Mouse (Mus musculus) urinary bladder, adult 2 months (tissue): ENCODE results near the gene Otud1. TPM values are rescaled to one million over a fixed set of nuclear protein-coding genes. Genes with fewer than 3 reads are reported as not detected.

Experiments
- DNase-seq: peaks from one replicate; pipeline ENCODE4 v3.0.0; 2022; ENCODE audit warnings: low spot score
- polyA plus RNA-seq: library from polyadenylated mRNA; depleted of rRNA; stranded (reverse); fragments of >200 nt; gene quantifications from 2 replicates; pipeline ENCODE4 v1.2.3, GENCODE M21; 2012; rRNA removed

Otud1 gene
- polyA plus RNA-seq, 1 experiment: 5.6 TPM

GRCm38 (mm10) chr2:19670851-19671688, 13.5 kb downstream of the Otud1 start:
- no peak for DNase-seq

GRCm38 (mm10) chr2:19682997-19683396, 25.4 kb downstream of the Otud1 start:
- DNase-seq: no peak

- no peak for DNase-seq
Observed at GRCm38 (mm10) chr2:19685489-19686147, 28.1 kb downstream of the Otud1 start.

- DNase-seq: no peak
Observed at GRCm38 (mm10) chr2:19690094-19690493, 32.5 kb downstream of the Otud1 start.

- DNase-seq: no peak
Observed at GRCm38 (mm10) chr2:19699573-19700295, 42.2 kb downstream of the Otud1 start.

GRCm38 (mm10) chr2:19701386-19701785, 43.8 kb downstream of the Otud1 start:
- DNase-seq: no peak

GRCm38 (mm10) chr2:19703020-19703613, 45.6 kb downstream of the Otud1 start:
- DNase-seq: no peak

- DNase-seq: no peak
Observed at GRCm38 (mm10) chr2:19703670-19704069, 46.1 kb downstream of the Otud1 start.

GRCm38 (mm10) chr2:19704272-19704671, 46.7 kb downstream of the Otud1 start:
- no peak for DNase-seq

- DNase-seq: no peak
Observed at GRCm38 (mm10) chr2:19706886-19707285, 49.3 kb downstream of the Otud1 start.

Other genes with a start within 250 kb of the Otud1 start
- not detected in 2 replicates for gene Ptf1a, start 212.1 kb upstream of the Otud1 start, polyA plus RNA-seq
- gene 4921504E06Rik, start 103.8 kb upstream of the Otud1 start, polyA plus RNA-seq: not detected in 2 replicates